Mouse (Mus musculus): ENCODE results near the gene Pnrc2. TPM values are rescaled to one million over a fixed set of nuclear protein-coding genes. Genes with fewer than 3 reads are reported as not detected.

The Pnrc2 gene
- total and polyA plus RNA-seq, 2 experiments from 2014 or later, result 78.7 to 107 TPM

DNA sequence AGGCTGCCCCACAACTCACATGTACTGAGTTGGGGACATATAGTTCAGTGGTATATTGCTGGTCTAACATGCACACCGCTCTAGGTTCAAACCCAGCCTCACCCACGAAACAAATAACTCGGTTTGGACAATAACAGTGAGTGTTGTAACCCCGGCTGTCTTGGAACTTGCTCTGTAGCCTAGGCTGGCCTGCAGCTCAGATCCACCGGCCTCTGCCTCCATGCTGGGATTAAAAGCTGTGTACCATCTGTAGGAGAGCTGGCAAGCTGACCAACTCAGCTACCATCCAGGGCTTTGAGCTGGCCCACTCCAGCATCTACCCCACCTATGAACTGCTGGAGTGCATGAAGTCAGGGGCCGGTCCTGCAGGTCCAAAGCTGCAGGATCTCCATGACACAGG lies 6.4 kb upstream of the Pnrc2 start:
- TF ChIP-seq EP300 (IDR thresholded peaks at IDR 0.05; ENCODE audit: low read depth) (no peak), CTCF (IDR thresholded peaks at IDR 0.05; ENCODE audit: low read depth) (no peak)
- WGBS, result 94% methylated on average over 6 of the region's 6 CpGs
- no peak overlapping the region for H3K9ac ChIP-seq (replicated peaks; ENCODE audit: low read depth, low read length)
- no peaks in the 10 kb centered on the region for H3K9me3 ChIP-seq (replicated peaks; ENCODE audit: control insufficient read depth, low read length)
- no peak overlapping the region for H3K27ac ChIP-seq (ENCODE audit: low read depth)
- no peak overlapping the region for H3K4me2 ChIP-seq (ENCODE audit: low read depth, low read length)
- H3K4me1 ChIP-seq (ENCODE audit: control insufficient read depth, insufficient read depth), result peaks cover 26% of the 10 kb centered on the region
- H3K27me3 ChIP-seq (ENCODE audit: control insufficient read depth, insufficient read depth, low read length), result no peaks in the 10 kb centered on the region
- no peaks in the 10 kb centered on the region for H3K36me3 ChIP-seq (replicated peaks; ENCODE audit: control insufficient read depth, insufficient read depth, low read length)
- DNase-seq (ENCODE audit: low spot score) (no peak), ATAC-seq (ENCODE audit: insufficient read depth, low read depth) (no peak)
- no peak overlapping the region for H3K4me3 ChIP-seq (ENCODE audit: low read depth, low read length)

GRCm38 (mm10) chr4:135879021-135879420 lies 5.4 kb upstream of the Pnrc2 start:
- Histone ChIP-seq H3K4me1 (ENCODE audit: control insufficient read depth, insufficient read depth) (peaks cover 35% of the 10 kb centered on the region), H3K36me3 (replicated peaks; ENCODE audit: control insufficient read depth, insufficient read depth, low read length) (no peaks in the 10 kb centered on the region), H3K27ac (ENCODE audit: low read depth) (no peak overlapping the region), H3K4me3 (ENCODE audit: low read depth, low read length) (no peak overlapping the region), H3K9me3 (replicated peaks; ENCODE audit: control insufficient read depth, low read length) (no peaks in the 10 kb centered on the region), H3K9ac (replicated peaks; ENCODE audit: low read depth, low read length) (no peak overlapping the region), H3K27me3 (ENCODE audit: control insufficient read depth, insufficient read depth, low read length) (no peaks in the 10 kb centered on the region), H3K4me2 (ENCODE audit: low read depth, low read length) (no peak overlapping the region)
- WGBS, result 82% methylated on average over 6 of the region's 6 CpGs
- no peak for DNase-seq (ENCODE audit: low spot score)
- TF ChIP-seq EP300 (IDR thresholded peaks at IDR 0.05; ENCODE audit: low read depth), result no peak
- no peak for TF ChIP-seq CTCF (IDR thresholded peaks at IDR 0.05; ENCODE audit: low read depth)
- ATAC-seq (ENCODE audit: insufficient read depth, low read depth), result no peak

- Histone ChIP-seq H3K4me3 (ENCODE audit: low read depth, low read length) (no peak overlapping the region), H3K4me1 (ENCODE audit: control insufficient read depth, insufficient read depth) (peaks cover 28% of the 10 kb centered on the region), H3K9me3 (replicated peaks; ENCODE audit: control insufficient read depth, low read length) (no peaks in the 10 kb centered on the region), H3K27ac (ENCODE audit: low read depth) (no peak overlapping the region), H3K9ac (replicated peaks; ENCODE audit: low read depth, low read length) (no peak overlapping the region), H3K4me2 (ENCODE audit: low read depth, low read length) (no peak overlapping the region), H3K27me3 (ENCODE audit: control insufficient read depth, insufficient read depth, low read length) (no peaks in the 10 kb centered on the region), H3K36me3 (replicated peaks; ENCODE audit: control insufficient read depth, insufficient read depth, low read length) (peaks cover under 1% of the 10 kb centered on the region; the same call in 1 of the 2 replicates)
- ATAC-seq (ENCODE audit: insufficient read depth, low read depth) (no peak), DNase-seq (ENCODE audit: low spot score) (no peak)
- 57% methylated on average over 2 of the region's 2 CpGs for WGBS
- TF ChIP-seq EP300 (IDR thresholded peaks at IDR 0.05; ENCODE audit: low read depth), result no peak
- peak; percentile 58 for TF ChIP-seq CTCF (IDR thresholded peaks at IDR 0.05; ENCODE audit: low read depth)
These were observed 4.1 kb upstream of the Pnrc2 start for GRCm38 (mm10) chr4:135877742-135878141.

GRCm38 (mm10) chr4:135876583-135877020 lies 3.0 kb upstream of the Pnrc2 start:
- no peaks in the 10 kb centered on the region for H3K27me3 ChIP-seq (ENCODE audit: control insufficient read depth, insufficient read depth, low read length)
- peak overlapping the region; percentile 12 for H3K4me3 ChIP-seq (ENCODE audit: low read depth, low read length)
- H3K9ac ChIP-seq (replicated peaks; ENCODE audit: low read depth, low read length), result peak overlapping the region; percentile 22
- H3K27ac ChIP-seq (ENCODE audit: low read depth), result peak overlapping the region; percentile 100
- under 1% methylated on average over 16 of the region's 16 CpGs for WGBS
- TF ChIP-seq EP300 (IDR thresholded peaks at IDR 0.05; ENCODE audit: low read depth) (peak; percentile 91; the same call in 1 of the 2 replicates), CTCF (IDR thresholded peaks at IDR 0.05; ENCODE audit: low read depth) (no peak)
- ATAC-seq (ENCODE audit: insufficient read depth, low read depth), result peak; percentile 50
- peak; percentile 93 for DNase-seq (ENCODE audit: low spot score)
- no peaks in the 10 kb centered on the region for H3K9me3 ChIP-seq (replicated peaks; ENCODE audit: control insufficient read depth, low read length)
- peaks cover 12% of the 10 kb centered on the region for H3K36me3 ChIP-seq (replicated peaks; ENCODE audit: control insufficient read depth, insufficient read depth, low read length)
- H3K4me2 ChIP-seq (ENCODE audit: low read depth, low read length), result peak overlapping the region; percentile 50
- peaks cover 39% of the 10 kb centered on the region for H3K4me1 ChIP-seq (ENCODE audit: control insufficient read depth, insufficient read depth)

GRCm38 (mm10) chr4:135875991-135876582 lies 2.4 kb upstream of the Pnrc2 start:
- H3K36me3 ChIP-seq (replicated peaks; ENCODE audit: control insufficient read depth, insufficient read depth, low read length), result peaks cover 15% of the 10 kb centered on the region
- H3K27ac ChIP-seq (ENCODE audit: low read depth), result peak overlapping the region; percentile 100
- H3K4me2 ChIP-seq (ENCODE audit: low read depth, low read length), result peak overlapping the region; percentile 50
- ATAC-seq (ENCODE audit: insufficient read depth, low read depth) (peak; percentile 19; the same call in 1 of the 2 replicates), DNase-seq (ENCODE audit: low spot score) (no peak)
- WGBS, result 3% methylated on average over 9 of the region's 9 CpGs
- no peak for TF ChIP-seq CTCF (IDR thresholded peaks at IDR 0.05; ENCODE audit: low read depth)
- TF ChIP-seq EP300 (IDR thresholded peaks at IDR 0.05; ENCODE audit: low read depth), result no peak
- no peaks in the 10 kb centered on the region for H3K27me3 ChIP-seq (ENCODE audit: control insufficient read depth, insufficient read depth, low read length)
- peak overlapping the region; percentile 12 for H3K4me3 ChIP-seq (ENCODE audit: low read depth, low read length)
- H3K9ac ChIP-seq (replicated peaks; ENCODE audit: low read depth, low read length), result peak overlapping the region; percentile 22
- peaks cover 43% of the 10 kb centered on the region for H3K4me1 ChIP-seq (ENCODE audit: control insufficient read depth, insufficient read depth)
- H3K9me3 ChIP-seq (replicated peaks; ENCODE audit: control insufficient read depth, low read length), result no peaks in the 10 kb centered on the region

GRCm38 (mm10) chr4:135875546-135875945 lies 1.9 kb upstream of the Pnrc2 start:
- DNase-seq (ENCODE audit: low spot score) (no peak), ATAC-seq (ENCODE audit: insufficient read depth, low read depth) (no peak)
- Histone ChIP-seq H3K4me3 (ENCODE audit: low read depth, low read length) (no peak overlapping the region), H3K9ac (replicated peaks; ENCODE audit: low read depth, low read length) (no peak overlapping the region), H3K36me3 (replicated peaks; ENCODE audit: control insufficient read depth, insufficient read depth, low read length) (peaks cover 16% of the 10 kb centered on the region), H3K27me3 (ENCODE audit: control insufficient read depth, insufficient read depth, low read length) (no peaks in the 10 kb centered on the region), H3K9me3 (replicated peaks; ENCODE audit: control insufficient read depth, low read length) (no peaks in the 10 kb centered on the region), H3K4me2 (ENCODE audit: low read depth, low read length) (peak overlapping the region; percentile 50; the same call in 1 of the 2 replicates), H3K4me1 (ENCODE audit: control insufficient read depth, insufficient read depth) (peaks cover 48% of the 10 kb centered on the region), H3K27ac (ENCODE audit: low read depth) (peak overlapping the region; percentile 100)
- 45% methylated on average over 7 of the region's 7 CpGs for WGBS
- TF ChIP-seq EP300 (IDR thresholded peaks at IDR 0.05; ENCODE audit: low read depth), result no peak
- TF ChIP-seq CTCF (IDR thresholded peaks at IDR 0.05; ENCODE audit: low read depth), result no peak
